Mouse (Mus musculus) MEL (cell line): ENCODE data around the gene Gga1. TPM values are rescaled to one million over a fixed set of nuclear protein-coding genes. Genes with fewer than 3 reads are reported as not detected.
A peak's percentile ranks its signal among the peaks of the same experiment; 100 is the strongest.

Experiments
- DNase-seq: peaks from one replicate; pipeline ENCODE4 v3.0.0; 2011; ENCODE audit warnings: low read depth, low spot score
- H3K27ac ChIP-seq: 2 replicates; pipeline ENCODE4 v1.5.1; 2012; ENCODE audit warnings: low read depth, mild to moderate bottlenecking, control low read depth, low read length, moderate library complexity; ENCODE audit not compliant: control insufficient read depth
- H3K27me3 ChIP-seq, 2 experiments: fragments of 150-350 bp in 1 of 2; sonication (generic) in 1 of 2; 2 replicates each; pipeline ENCODE4 v1.6.1; 2012; ENCODE audit warnings: low read length in 2 of 2, mild to moderate bottlenecking in 2 of 2, improper control_type of control experiment in 1 of 2, moderate library complexity in 1 of 2; ENCODE audit not compliant: insufficient read depth in 2 of 2, control insufficient read depth in 1 of 2
- H3K36me3 ChIP-seq, 2 experiments: 2 replicates each; pipeline ENCODE4 v1.6.1; 2012 to 2014; ENCODE audit warnings: low read length in 2 of 2, improper control_type of control experiment in 1 of 2, inconsistent platforms in 1 of 2, mild to moderate bottlenecking in 1 of 2; ENCODE audit not compliant: insufficient read depth in 2 of 2, control insufficient read depth in 1 of 2
- H3K4me1 ChIP-seq, 2 experiments: fragments of 150-350 bp in 1 of 2; sonication (generic) in 1 of 2; 2 replicates each; pipeline ENCODE4 v1.6.1; 2012; ENCODE audit warnings: low read length in 2 of 2, improper control_type of control experiment in 1 of 2, mild to moderate bottlenecking in 1 of 2; ENCODE audit not compliant: insufficient read depth in 2 of 2, control insufficient read depth in 1 of 2
- H3K4me3 ChIP-seq, 2 experiments: fragments of 150-350 bp in 1 of 2; sonication (generic) in 1 of 2; 2 replicates each; pipeline ENCODE4 v1.5.1; 2012; ENCODE audit warnings: low read depth in 2 of 2, low read length in 2 of 2, mild to moderate bottlenecking in 2 of 2, moderate library complexity in 2 of 2, control low read depth in 1 of 2, improper control_type of control experiment in 1 of 2; ENCODE audit not compliant: control insufficient read depth in 1 of 2, insufficient read depth in 1 of 2
- H3K79me2 ChIP-seq: 2 replicates; pipeline ENCODE4 v1.6.1; 2012; ENCODE audit warnings: mild to moderate bottlenecking, low read length, moderate library complexity; ENCODE audit not compliant: control insufficient read depth, poor library complexity, insufficient read depth
- H3K9ac ChIP-seq: 2 replicates; pipeline ENCODE4 v1.6.1; 2012; ENCODE audit warnings: low read depth, mild to moderate bottlenecking, control low read depth, low read length, moderate library complexity; ENCODE audit not compliant: control insufficient read depth, poor library complexity, severe bottlenecking
- H3K9me3 ChIP-seq: fragments of 150-350 bp; sonication (generic); replicated peaks from 2 replicates; pipeline ENCODE4 v1.6.1; 2012; ENCODE audit warnings: mild to moderate bottlenecking, low read length, improper control_type of control experiment, moderate library complexity; ENCODE audit not compliant: insufficient read depth
- CHD2 ChIP-seq: IDR thresholded peaks from 2 replicates; pipeline ENCODE4 v1.6.1; 2011; ENCODE audit warnings: low read length, improper control_type of control experiment
- E2F4 ChIP-seq: IDR thresholded peaks from 2 replicates; pipeline ENCODE4 v1.6.1; 2011; ENCODE audit warnings: low read depth, low read length, improper control_type of control experiment, borderline replicate concordance
- GABPA ChIP-seq: IDR thresholded peaks from 2 replicates; pipeline ENCODE4 v1.6.1; 2012; ENCODE audit warnings: low read depth, mild to moderate bottlenecking, inconsistent platforms, low read length, improper control_type of control experiment, moderate library complexity
- HCFC1 ChIP-seq: IDR thresholded peaks from 2 replicates; pipeline ENCODE4 v1.6.1; 2012; ENCODE audit warnings: low read depth, mild to moderate bottlenecking, inconsistent platforms, low read length, improper control_type of control experiment, moderate library complexity
- JUND ChIP-seq: IDR thresholded peaks from 2 replicates; pipeline ENCODE4 v1.6.1; 2011; ENCODE audit warnings: low read depth, mild to moderate bottlenecking, improper control_type of control experiment, low read length
- MAX ChIP-seq: IDR thresholded peaks from 2 replicates; pipeline ENCODE4 v1.6.1; 2011; ENCODE audit warnings: low read length, improper control_type of control experiment
- MAZ ChIP-seq: IDR thresholded peaks from 2 replicates; pipeline ENCODE4 v1.6.1; 2012; ENCODE audit warnings: low read depth, mild to moderate bottlenecking, inconsistent platforms, low read length, improper control_type of control experiment
- MXI1 ChIP-seq: IDR thresholded peaks from 2 replicates; pipeline ENCODE4 v1.6.1; 2011; ENCODE audit warnings: mild to moderate bottlenecking, low read depth, low read length, improper control_type of control experiment
- NELFE ChIP-seq: IDR thresholded peaks from 2 replicates; pipeline ENCODE4 v1.6.1; 2011; ENCODE audit warnings: low read depth, low read length, improper control_type of control experiment
- NRF1 ChIP-seq: IDR thresholded peaks from 2 replicates; pipeline ENCODE4 v1.6.1; 2014; ENCODE audit warnings: low read depth, mild to moderate bottlenecking, inconsistent platforms, low read length, improper control_type of control experiment, moderate library complexity; ENCODE audit not compliant: poor library complexity, insufficient read depth, severe bottlenecking
- POLR2A ChIP-seq, 2 experiments: IDR thresholded peaks; 2 replicates each; pipeline ENCODE4 v1.6.1; 2011 to 2012; ENCODE audit warnings: low read length in 2 of 2, mild to moderate bottlenecking in 2 of 2, control low read depth in 1 of 2, improper control_type of control experiment in 1 of 2, low read depth in 1 of 2, moderate library complexity in 1 of 2; ENCODE audit not compliant: control insufficient read depth in 1 of 2, insufficient read depth in 1 of 2, poor library complexity in 1 of 2
- POLR2AphosphoS2 ChIP-seq: IDR thresholded peaks from 2 replicates; pipeline ENCODE4 v1.6.1; 2011; ENCODE audit warnings: low read length, improper control_type of control experiment
- POLR2AphosphoS5 ChIP-seq: IDR thresholded peaks from 2 replicates; pipeline ENCODE4 v1.6.1; 2012; ENCODE audit warnings: low read depth, borderline replicate concordance, mild to moderate bottlenecking, inconsistent platforms, low read length, moderate library complexity, mixed read lengths
- SIN3A ChIP-seq: IDR thresholded peaks from 2 replicates; pipeline ENCODE4 v1.6.1; 2012; ENCODE audit warnings: low read length, improper control_type of control experiment, inconsistent platforms
- TBP ChIP-seq: IDR thresholded peaks from 2 replicates; pipeline ENCODE4 v1.8.0; 2011; ENCODE audit warnings: low read depth, low read length, improper control_type of control experiment
- TCF12 ChIP-seq: IDR thresholded peaks from 2 replicates; pipeline ENCODE4 v1.6.1; 2014; ENCODE audit warnings: low read depth, mild to moderate bottlenecking, inconsistent platforms, low read length, improper control_type of control experiment, moderate library complexity
- USF1 ChIP-seq: IDR thresholded peaks from 2 replicates; pipeline ENCODE4 v1.6.1; 2014; ENCODE audit warnings: low read depth, mild to moderate bottlenecking, inconsistent platforms, low read length, improper control_type of control experiment, moderate library complexity
- ZKSCAN1 ChIP-seq: IDR thresholded peaks from 2 replicates; pipeline ENCODE4 v1.6.1; 2012; ENCODE audit warnings: low read depth, mild to moderate bottlenecking, inconsistent platforms, low read length, improper control_type of control experiment, moderate library complexity
- polyA plus RNA-seq, 2 experiments: library from polyadenylated mRNA; stranded (reverse) in 1 of 2; unstranded in 1 of 2; fragments of >175 nt in 1 of 2; fragments of >200 nt in 1 of 2; gene quantifications; 2 replicates each; pipeline versions ENCODE4 v1.2.1 to v1.2.4; 2012; ENCODE audit warnings: low replicate concordance in 2 of 2, low read depth in 1 of 2; ENCODE audit not compliant: insufficient read length in 2 of 2, insufficient read depth in 1 of 2, missing spikeins in 1 of 2
- total RNA-seq: library from RNA; depleted of rRNA; stranded (reverse); fragments of 300-350 nt; gene quantifications from 2 replicates; pipeline ENCODE4 v1.2.3, GENCODE M21; 2012

Gga1 gene
- total and polyA plus RNA-seq, 3 experiments: 18.2 to 48.1 TPM; not detected in 1

GRCm38 (mm10) chr15:78899409-78899739 lies 22.4 kb downstream of the Gga1 start, which contains the start of gene Gm49510:
Gm49510 (plus strand) TSS chr15:78899667.
- H3K4me3 ChIP-seq: peak within 1 kb of the TSS; percentile 93 to 97
- TF ChIP-seq JUND (peak; percentile 95), POLR2AphosphoS5 (no peak), MAZ (0 out of 2 replicates have a peak, but pooled peaks have one; percentile 54), TCF12 (peak; percentile 5; the same call in 1 of the 2 replicates)
- TF ChIP-seq, all 39 proteins: peak for 3

DNA sequence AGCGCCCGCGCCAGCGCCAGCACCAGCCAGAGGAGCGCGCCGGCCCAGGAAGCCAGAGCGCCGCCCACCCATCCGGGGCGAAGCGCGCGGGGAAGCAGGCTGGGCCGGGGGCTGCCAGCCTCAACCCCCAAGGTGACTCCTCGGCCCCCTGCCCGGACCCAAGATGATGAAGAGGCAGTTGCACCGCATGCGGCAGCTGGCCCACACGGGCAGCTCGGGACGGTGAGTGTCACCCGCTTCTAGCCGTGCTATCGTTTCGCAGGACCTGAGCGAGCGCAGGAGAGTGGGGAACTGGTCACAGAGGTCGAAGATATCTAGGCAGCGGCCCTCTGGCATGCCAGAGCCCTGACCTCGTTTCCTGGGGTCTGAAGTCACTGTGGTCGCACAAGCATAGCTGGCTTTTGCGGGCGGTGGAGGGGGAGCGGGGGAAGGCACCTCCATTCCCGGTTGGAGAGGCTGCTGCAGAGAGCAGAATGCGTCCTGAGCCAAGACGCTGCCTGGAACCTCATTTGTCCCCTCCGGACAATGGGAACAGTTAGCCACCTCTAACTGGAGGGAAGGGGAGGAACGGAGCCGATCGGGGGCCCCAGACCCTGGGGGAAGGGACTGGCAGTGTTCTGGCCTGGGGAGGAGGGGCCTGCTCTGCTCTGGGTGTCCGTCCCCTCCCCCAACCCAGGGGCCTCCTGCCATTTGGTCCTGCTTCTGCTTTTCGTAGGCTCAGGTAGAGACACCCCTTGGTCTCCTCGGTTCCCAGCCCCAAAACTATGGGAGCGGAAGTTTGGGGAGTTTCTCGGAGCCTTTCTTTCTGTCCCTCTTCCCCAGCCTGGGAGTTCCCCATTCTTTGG lies 23.0 kb downstream of the Gga1 start, which contains the start of gene Sh3bp1:
TSS of gene Sh3bp1 (plus strand) at position 29 of the 845 bp plus-strand sequence.
- no peak for TF ChIP-seq E2F4
- TF ChIP-seq GABPA: no peak
- TF ChIP-seq MXI1: peak; percentile 7; the same call in 1 of the 2 replicates
- TF ChIP-seq MAX: 0 out of 2 replicates have a peak, but pooled peaks have one; percentile 6
- TF ChIP-seq TBP: no peak
- TF ChIP-seq POLR2A (IDR thresholded peaks at IDR 0.05; ENCODE audit: control insufficient read depth in 1 of 2, insufficient read depth in 1 of 2, low read depth in 1 of 2, low read length in 2 of 2, poor library complexity in 1 of 2): peak; percentile 64 to 81; a peak in 3 of 4 replicates
- TF ChIP-seq USF1: no peak
- TF ChIP-seq POLR2AphosphoS2: no peak
- TF ChIP-seq HCFC1: peak; percentile 22; the same call in 1 of the 2 replicates
- peak; percentile 46; the same call in 1 of the 2 replicates for TF ChIP-seq NELFE
- TF ChIP-seq CHD2: no peak
- no peak for TF ChIP-seq ZKSCAN1
- TF ChIP-seq NRF1: peak; percentile 44; the same call in 1 of the 2 replicates
- peak; percentile 41; the same call in 1 of the 2 replicates for TF ChIP-seq SIN3A
- H3K27me3 ChIP-seq: no peaks in the 10 kb centered on the region
- no peaks in the 10 kb centered on the region for H3K9me3 ChIP-seq
- H3K79me2 ChIP-seq: peaks cover 12% of the 10 kb centered on the region
- peak; percentile 86 for DNase-seq
- H3K4me1 ChIP-seq: peaks cover 11 to 24% of the 10 kb centered on the region in 2 experiments
- H3K36me3 ChIP-seq: peaks cover 0 to 15% of the 10 kb centered on the region in 2 experiments; a peak in 2 of 4 replicates
- H3K27ac ChIP-seq: peak within 1 kb of the TSS; percentile 68
- peak within 1 kb of the TSS; percentile 93 to 97 for H3K4me3 ChIP-seq
- peak within 1 kb of the TSS; percentile 91 for H3K9ac ChIP-seq

More at GRCm38 (mm10) chr15:78899409-78899739, 22.4 kb downstream of the Gga1 start, which contains the start of gene Gm49510:
- Histone ChIP-seq H3K9ac (peak within 1 kb of the TSS; percentile 91), H3K36me3 (peaks cover 0 to 15% of the 10 kb centered on the region in 2 experiments; a peak in 2 of 4 replicates), H3K79me2 (peaks cover 12% of the 10 kb centered on the region), H3K27me3 (no peaks in the 10 kb centered on the region), H3K9me3 (no peaks in the 10 kb centered on the region), H3K27ac (peak within 1 kb of the TSS; percentile 68), H3K4me1 (peaks cover 11 to 24% of the 10 kb centered on the region in 2 experiments)
- peak; percentile 44 for DNase-seq
